Mouse (Mus musculus) lung, adult 2 months (tissue): Measurements from ENCODE around the gene Cd22.

Experiments
- CTCF ChIP-seq: fragments of 200-500 bp; IDR thresholded peaks from 2 replicates; pipeline ENCODE4 v1.5.1; 2011; ENCODE audit warnings: mild to moderate bottlenecking, low read length, control low read depth; ENCODE audit not compliant: insufficient read depth
- POLR2A ChIP-seq: fragments of 200-500 bp; IDR thresholded peaks from 2 replicates; pipeline ENCODE4 v1.6.1; 2011; ENCODE audit warnings: low read depth, mild to moderate bottlenecking, control low read depth, low read length, borderline replicate concordance; ENCODE audit errors: extremely low read depth

- TF ChIP-seq POLR2A (no peak), CTCF (no peak)
These were observed 10.5 kb upstream of the Cd22 start for GRCm38 (mm10) chr7:30890681-30891080.
